Mouse (Mus musculus): ENCODE measurements around the gene Gm21776.
"Not testable (repeated sequence)": the region's sequence is repeated elsewhere in the genome, so short reads cannot be mapped to it uniquely, and the experiment has no call there.

Gene Gm21776

GRCm38 (mm10) chrY:76378362-76378761 lies at the start of gene Gm21776:
Gm21776 (plus strand) TSS chrY:76378662.
- in situ Hi-C loops (cut with MboI, MseI) = not testable (repeated sequence)
